Mouse (Mus musculus) testis, adult 2 months (tissue): ENCODE data around the gene Nfe2l2. TPM values are rescaled to one million over a fixed set of nuclear protein-coding genes. Genes with fewer than 3 reads are reported as not detected.

Source experiments
- H3K27ac ChIP-seq: fragments of 200-500 bp; 2 replicates; pipeline ENCODE4 v1.5.1; 2012; ENCODE audit warnings: low read depth, low read length; ENCODE audit not compliant: control insufficient read depth, insufficient read depth
- H3K27me3 ChIP-seq: fragments of 200-500 bp; 2 replicates; pipeline ENCODE4 v1.6.1; 2012; ENCODE audit warnings: mild to moderate bottlenecking, low read length, moderate library complexity; ENCODE audit not compliant: control insufficient read depth, insufficient read depth
- H3K36me3 ChIP-seq: fragments of 200-500 bp; 2 replicates; pipeline ENCODE4 v1.6.1; 2012; ENCODE audit warnings: mild to moderate bottlenecking, low read length; ENCODE audit not compliant: control insufficient read depth, insufficient read depth
- H3K4me1 ChIP-seq: fragments of 200-500 bp; 2 replicates; pipeline ENCODE4 v1.6.1; 2012; ENCODE audit warnings: low read length; ENCODE audit not compliant: control insufficient read depth, insufficient read depth
- H3K4me3 ChIP-seq: fragments of 200-500 bp; 2 replicates; pipeline ENCODE4 v1.5.1; 2012; ENCODE audit warnings: low read depth, mild to moderate bottlenecking, low read length, moderate library complexity, mixed read lengths; ENCODE audit not compliant: control insufficient read depth
- CTCF ChIP-seq: fragments of 200-500 bp; IDR thresholded peaks from 2 replicates; pipeline ENCODE4 v1.5.1; 2012; ENCODE audit warnings: low read depth, mild to moderate bottlenecking, inconsistent platforms, low read length, moderate library complexity; ENCODE audit not compliant: control insufficient read depth, insufficient read depth, insufficient replicate concordance
- POLR2A ChIP-seq: fragments of 200-500 bp; IDR thresholded peaks from 2 replicates; pipeline ENCODE4 v1.6.1; 2012; ENCODE audit warnings: low read depth, mild to moderate bottlenecking, inconsistent platforms, low read length, moderate library complexity; ENCODE audit not compliant: control insufficient read depth
- polyA plus RNA-seq: library from polyadenylated mRNA; depleted of rRNA; stranded (reverse); fragments of >200 nt; gene quantifications from 2 replicates; pipeline ENCODE4 v1.2.3, GENCODE M21; 2012; rRNA removed

Gene Nfe2l2
- polyA plus RNA-seq, 1 experiment, result 14.0 TPM

DNA sequence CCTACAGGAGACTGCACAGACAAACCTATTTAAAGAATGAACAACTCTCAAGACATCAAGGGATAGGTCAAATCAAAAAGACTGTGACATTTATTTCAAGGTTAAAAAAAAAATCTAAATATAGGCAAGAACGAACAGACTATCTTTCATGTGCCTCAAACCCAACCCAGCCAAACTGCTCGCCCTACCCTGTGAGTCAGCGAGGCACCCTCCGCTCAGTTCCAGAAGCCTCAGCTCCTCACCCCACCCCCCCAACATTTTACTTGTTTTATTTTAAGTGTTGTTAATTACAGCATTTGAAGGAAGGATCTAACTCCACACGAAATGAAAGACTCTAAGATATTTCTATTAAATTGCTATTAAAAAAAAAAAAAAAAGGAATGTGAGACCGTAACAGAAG lies 73.0 kb downstream of the Nfe2l2 start:
- H3K4me1 ChIP-seq, result no peaks in the 10 kb centered on the region; the same call in 1 of the 2 replicates
- H3K36me3 ChIP-seq, result no peaks in the 10 kb centered on the region
- no peaks in the 10 kb centered on the region for H3K27me3 ChIP-seq
- TF ChIP-seq POLR2A (no peak), CTCF (no peak)
- H3K4me3 ChIP-seq, result no peak overlapping the region
- no peak overlapping the region for H3K27ac ChIP-seq

DNA sequence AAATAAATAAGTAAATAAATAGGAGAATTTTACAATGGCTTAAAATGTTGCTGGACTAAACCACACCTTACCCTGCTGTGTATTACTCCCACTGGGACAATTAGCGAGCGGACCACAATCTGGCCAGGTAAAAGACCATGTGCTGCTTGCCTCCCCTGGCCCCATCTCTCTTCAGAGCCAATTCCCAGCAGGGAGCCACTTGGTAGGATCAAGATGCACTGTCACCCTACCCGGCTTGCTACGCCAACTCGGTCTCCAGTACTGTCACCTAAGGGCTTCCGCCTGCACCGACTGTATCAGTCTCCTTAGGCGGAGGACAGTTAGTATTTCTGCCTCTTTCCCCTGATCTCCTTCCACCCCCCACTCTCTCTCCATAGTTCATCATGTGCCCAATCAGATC lies 76.0 kb downstream of the Nfe2l2 start:
- H3K36me3 ChIP-seq, result no peaks in the 10 kb centered on the region
- no peak overlapping the region for H3K27ac ChIP-seq
- no peaks in the 10 kb centered on the region; the same call in 1 of the 2 replicates for H3K4me1 ChIP-seq
- no peak for TF ChIP-seq POLR2A
- no peak for TF ChIP-seq CTCF
- H3K4me3 ChIP-seq, result no peak overlapping the region
- no peaks in the 10 kb centered on the region for H3K27me3 ChIP-seq

DNA sequence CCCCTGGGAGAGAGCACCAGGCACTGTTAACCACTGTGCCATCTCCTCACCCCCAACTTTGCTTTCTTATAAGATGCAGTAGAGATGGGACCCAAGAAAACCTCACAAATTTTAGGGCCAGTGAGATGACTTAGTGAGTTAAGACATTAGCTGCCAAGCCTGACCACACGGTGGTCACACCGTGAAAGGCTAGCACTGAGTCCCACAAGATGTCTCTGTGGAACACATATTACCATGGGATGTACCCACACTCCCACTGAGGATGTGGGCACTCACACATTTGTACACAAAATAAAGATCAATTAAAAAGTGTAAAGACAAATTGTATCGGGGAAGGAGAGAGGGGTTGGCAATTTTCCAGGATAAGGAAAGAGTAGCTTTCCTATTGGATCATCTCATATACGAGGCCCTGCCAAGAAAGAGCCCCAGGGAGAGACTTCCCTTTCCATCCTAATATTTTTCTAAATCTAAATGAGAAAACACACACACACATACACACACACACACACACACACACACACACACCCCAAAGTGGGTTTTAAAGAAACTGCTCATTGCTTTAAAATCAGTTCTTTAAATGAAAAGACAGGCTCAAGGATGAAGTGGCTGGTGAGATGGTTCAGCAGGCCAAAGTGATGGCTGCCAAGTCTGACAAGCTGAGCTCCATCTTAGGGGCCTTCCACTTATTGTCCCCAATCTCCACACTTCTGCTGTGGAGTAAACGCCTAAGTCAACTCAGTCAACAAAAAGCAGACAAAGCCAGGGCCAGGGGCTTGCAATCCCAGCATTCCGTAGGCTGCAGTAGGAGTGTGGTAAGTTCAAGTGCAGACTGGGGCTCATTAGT lies 77.6 kb downstream of the Nfe2l2 start:
- Histone ChIP-seq H3K27me3 (no peaks in the 10 kb centered on the region), H3K4me1 (peaks cover 2% of the 10 kb centered on the region), H3K27ac (no peak overlapping the region), H3K4me3 (no peak overlapping the region), H3K36me3 (no peaks in the 10 kb centered on the region)
- TF ChIP-seq CTCF (no peak), POLR2A (no peak)

Other genes with a start within 250 kb of the Nfe2l2 start
- 42.0 and 60.0 TPM in 2 replicates for gene Hnrnpa3, start 45.4 kb downstream of the Nfe2l2 start, polyA plus RNA-seq
- 1.4 and 1.9 TPM in 2 replicates for gene Agps, start 127.5 kb upstream of the Nfe2l2 start, polyA plus RNA-seq
- 5.2 and 5.4 TPM in 2 replicates for gene Ttc30b, start 233.9 kb upstream of the Nfe2l2 start, polyA plus RNA-seq